In the genomic region with DNA sequence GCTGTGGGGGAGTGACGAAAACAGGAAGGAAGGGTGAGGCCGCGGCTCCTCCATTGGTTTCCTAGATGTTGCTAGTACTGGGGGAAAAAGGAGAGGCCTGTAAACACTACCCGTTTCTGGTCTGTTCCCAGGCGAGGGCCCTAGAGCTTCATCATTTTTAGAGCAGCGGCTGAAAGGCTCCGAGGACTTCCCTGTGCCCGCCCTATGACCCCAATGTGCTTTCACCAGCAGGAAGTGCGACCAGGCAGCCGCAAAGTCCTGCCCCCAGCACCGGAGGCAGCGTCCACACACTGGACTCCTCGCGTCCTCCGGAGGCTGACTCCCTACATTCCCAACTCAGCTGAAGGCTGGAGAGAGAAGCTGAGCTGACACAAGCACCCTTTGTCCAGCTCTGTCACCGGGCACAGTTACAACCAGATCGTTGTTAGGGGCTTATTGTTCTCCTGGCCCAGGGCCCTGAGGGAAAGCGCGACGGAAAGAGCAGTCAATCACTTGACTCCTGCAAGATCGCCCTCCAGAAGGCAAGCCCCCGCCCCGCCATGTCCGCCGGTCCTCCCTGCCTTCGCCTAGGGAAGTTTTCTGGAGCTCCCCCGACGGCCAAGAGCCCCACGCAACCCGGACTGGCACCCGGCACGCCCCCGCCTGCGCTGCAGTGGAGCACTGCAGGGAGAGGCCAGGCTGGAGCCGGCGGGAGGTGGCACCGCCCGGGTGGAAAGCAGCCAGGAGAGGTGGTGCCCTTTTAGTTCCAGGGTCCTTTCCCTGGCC, we compare ENCODE assay signal across 8 mouse cellular contexts. TPM values are rescaled to one million over a fixed set of nuclear protein-coding genes. Genes with fewer than 3 reads are reported as not detected.
DNase-seq lines count a peak whose midpoint lies in the region; ATAC-seq lines count a peak whose summit lies in the region.

No protein-coding gene starts in this region.

- H3K36me3 ChIP-seq in intestine, embryonic 15.5 days = no peaks in the 10 kb centered on the region
- H3K36me3 ChIP-seq in liver, embryonic 15.5 days (replicated peaks) = peaks cover 52% of the 10 kb centered on the region

- peak; percentile 46 for DNase-seq in ZHBTc4 (ENCODE audit: low read depth, low spot score)
- DNase-seq in c-Kit-positive CD71-positive TER-119-positive erythroid progenitor cells, embryonic 14.5 days (ENCODE audit: low spot score) = peak; percentile 55
- DNase-seq in gastrocnemius, postnatal 14 days = peak; percentile 75
- DNase-seq in naive thymus-derived CD4-positive, alpha-beta T cell, adult 2 months (ENCODE audit: low read depth) = peak; percentile 49
- peak; percentile 86 for DNase-seq in testis, postnatal 10 days (ENCODE audit: low spot score)

- H3K27ac ChIP-seq in intestine, embryonic 15.5 days = peak overlapping the region; percentile 92
- H3K27ac ChIP-seq in liver, embryonic 15.5 days (replicated peaks) = peak overlapping the region; percentile 99

- H3K4me1 ChIP-seq in intestine, embryonic 15.5 days (replicated peaks) = peaks cover 48% of the 10 kb centered on the region
- peaks cover 74% of the 10 kb centered on the region for H3K4me1 ChIP-seq in liver, embryonic 15.5 days (replicated peaks)

- H3K4me3 ChIP-seq in intestine, embryonic 15.5 days (replicated peaks) = peak overlapping the region; percentile 50
- peak overlapping the region; percentile 74 for H3K4me3 ChIP-seq in liver, embryonic 15.5 days (replicated peaks)

- H3K9ac ChIP-seq in intestine, embryonic 15.5 days = peak overlapping the region; percentile 65
- peak overlapping the region; percentile 92 for H3K9ac ChIP-seq in liver, embryonic 15.5 days

- WGBS in intestine, embryonic 15.5 days = 4% methylated on average over 38 of the region's 38 CpGs
- under 1% methylated on average over 38 of the region's 38 CpGs for WGBS in liver, embryonic 15.5 days (ENCODE audit: insufficient replicate concordance)

- intact Hi-C loops in gastrocnemius, postnatal 14 days (cut with DNase I; ENCODE audit: low total_unique reads) = no loop called here

- ATAC-seq in intestine, embryonic 15.5 days = peak; percentile 48
- ATAC-seq in liver, embryonic 15.5 days (ENCODE audit: insufficient read depth) = peak; percentile 30
- no peak for ATAC-seq in activated CD4-positive, CD25-positive, alpha-beta regulatory T cell, adult 4 months

- 0 out of 2 replicates have a peak, but pooled peaks cover under 1% of the 10 kb centered on the region for H3K27me3 ChIP-seq in intestine, embryonic 15.5 days (replicated peaks)
- H3K27me3 ChIP-seq in liver, embryonic 15.5 days = no peaks in the 10 kb centered on the region

- H3K9me3 ChIP-seq in intestine, embryonic 15.5 days = no peaks in the 10 kb centered on the region
- no peaks in the 10 kb centered on the region for H3K9me3 ChIP-seq in liver, embryonic 15.5 days (replicated peaks)

- H3K4me2 ChIP-seq in intestine, embryonic 15.5 days (replicated peaks) = peak overlapping the region; percentile 89
- peak overlapping the region; percentile 96 for H3K4me2 ChIP-seq in liver, embryonic 15.5 days

RNA-seq across cellular contexts. Expression of a gene that starts 2.3 kb away (rescaled TPM):
- total RNA-seq in gastrocnemius, postnatal 14 days (2021) = 1 to 10 TPM; 1.1 TPM
- polyA plus RNA-seq in intestine, embryonic 15.5 days (2015; fragmentation: Nextera tagmentation; extraction: Ambion mirVana) = 6.6 and 7.7 TPM in 2 replicates
- 15.0 and 20.4 TPM in 2 replicates for polyA plus RNA-seq in liver, embryonic 15.5 days (2015; fragmentation: Nextera tagmentation; extraction: Ambion mirVana)
- polyA plus RNA-seq in activated CD4-positive, CD25-positive, alpha-beta regulatory T cell, adult 4 months (2017; shearing (Covaris generic)) = 10 to 100 TPM; 26.8 to 45.3 TPM

RNA-seq across cellular contexts. Expression of a gene that starts 2.4 kb away (rescaled TPM):
- total RNA-seq in gastrocnemius, postnatal 14 days (2021) = 10 to 100 TPM in 1 of 2 experiments, 1 to 10 TPM in 1; 9.4 to 15.4 TPM
- polyA plus RNA-seq in intestine, embryonic 15.5 days (2015; fragmentation: Nextera tagmentation; extraction: Ambion mirVana) = 28.3 and 34.7 TPM in 2 replicates
- polyA plus RNA-seq in liver, embryonic 15.5 days (2015; fragmentation: Nextera tagmentation; extraction: Ambion mirVana) = 51.0 and 57.8 TPM in 2 replicates
- polyA plus RNA-seq in activated CD4-positive, CD25-positive, alpha-beta regulatory T cell, adult 4 months (2017; shearing (Covaris generic)) = 100 to 1,000 TPM in 1 of 2 experiments, 10 to 100 TPM in 1; 88.2 to 107 TPM

RNA-seq across cellular contexts. Expression of a gene that starts 17.8 kb away (rescaled TPM):
- not detected for total RNA-seq in gastrocnemius, postnatal 14 days (2021)
- polyA plus RNA-seq in intestine, embryonic 15.5 days (2015; fragmentation: Nextera tagmentation; extraction: Ambion mirVana) = 1.1 and 1.2 TPM in 2 replicates
- polyA plus RNA-seq in liver, embryonic 15.5 days (2015; fragmentation: Nextera tagmentation; extraction: Ambion mirVana) = 90.0 and 95.8 TPM in 2 replicates
- polyA plus RNA-seq in activated CD4-positive, CD25-positive, alpha-beta regulatory T cell, adult 4 months (2017; shearing (Covaris generic)) = 1 to 10 TPM; 1.3 to 1.9 TPM

RNA-seq across cellular contexts. Expression of a gene that starts 29.9 kb away (rescaled TPM):
- 1 to 10 TPM in 1 of 2 experiments, under 1 TPM in 1; 0.73 to 1.5 TPM for total RNA-seq in gastrocnemius, postnatal 14 days (2021)
- polyA plus RNA-seq in intestine, embryonic 15.5 days (2015; fragmentation: Nextera tagmentation; extraction: Ambion mirVana) = 0.26 and 0.38 TPM in 2 replicates
- 0.28 and 0.45 TPM in 2 replicates for polyA plus RNA-seq in liver, embryonic 15.5 days (2015; fragmentation: Nextera tagmentation; extraction: Ambion mirVana)
- polyA plus RNA-seq in activated CD4-positive, CD25-positive, alpha-beta regulatory T cell, adult 4 months (2017; shearing (Covaris generic)) = 1 to 10 TPM; 3.8 to 5.6 TPM

RNA-seq across cellular contexts. Expression of a gene that starts 29.9 kb away (rescaled TPM):
- total RNA-seq in gastrocnemius, postnatal 14 days (2021) = 100 to 1,000 TPM; 104 to 111 TPM
- 135 and 151 TPM in 2 replicates for polyA plus RNA-seq in intestine, embryonic 15.5 days (2015; fragmentation: Nextera tagmentation; extraction: Ambion mirVana)
- polyA plus RNA-seq in liver, embryonic 15.5 days (2015; fragmentation: Nextera tagmentation; extraction: Ambion mirVana) = 49.2 and 54.7 TPM in 2 replicates
- 100 to 1,000 TPM in 1 of 2 experiments, 10 to 100 TPM in 1; 76.0 to 131 TPM for polyA plus RNA-seq in activated CD4-positive, CD25-positive, alpha-beta regulatory T cell, adult 4 months (2017; shearing (Covaris generic))

Comparison
In these comparisons a context has a peak if more than half of its experiments do, and no peak if none do; other contexts are left out.
1. RNA of a gene that starts 17.8 kb away (polyA plus RNA-seq): 90.0 to 95.8 TPM in liver, embryonic 15.5 days; 1.3 to 1.9 TPM in activated CD4-positive, CD25-positive, alpha-beta regulatory T cell, adult 4 months and 1.1 to 1.2 TPM in intestine, embryonic 15.5 days; every median in the first group is over 10 times any median in the second.
2. Peak in every context shown above with its lines, with median percentiles within 50 percentile points of each other: DNase-seq.